Mouse (Mus musculus): ENCODE data around the gene Hscb.
A peak's percentile ranks its signal among the peaks of the same experiment; 100 is the strongest.

Gene Hscb

GRCm38 (mm10) chr5:110781529-110782238, 57.9 kb downstream of the Hscb start:
- no peak for DNase-seq (ENCODE audit: low read depth, low spot score)

- DNase-seq (ENCODE audit: low read depth, low spot score), result no peak
These were observed 58.6 kb downstream of the Hscb start for GRCm38 (mm10) chr5:110780761-110781528.

GRCm38 (mm10) chr5:110779998-110780760, 59.4 kb downstream of the Hscb start, which contains the start of gene Pus1:
Gene Pus1 (minus strand): TSS chr5:110780659.
- peak; percentile 85 for DNase-seq (ENCODE audit: low read depth, low spot score)

GRCm38 (mm10) chr5:110779276-110779997, 60.1 kb downstream of the Hscb start:
- no peak for DNase-seq (ENCODE audit: low read depth, low spot score)

Data from forelimb bud, embryonic 11.5 days (tissue).